Mouse (Mus musculus): Measurements from ENCODE around the gene Gm49387. TPM values are rescaled to one million over a fixed set of nuclear protein-coding genes. Genes with fewer than 3 reads are reported as not detected.

The Gm49387 gene
- not detected in 2 replicates for polyA plus RNA-seq (2011; ENCODE audit: insufficient read depth, insufficient read length, low read depth, missing spikeins)

DNA sequence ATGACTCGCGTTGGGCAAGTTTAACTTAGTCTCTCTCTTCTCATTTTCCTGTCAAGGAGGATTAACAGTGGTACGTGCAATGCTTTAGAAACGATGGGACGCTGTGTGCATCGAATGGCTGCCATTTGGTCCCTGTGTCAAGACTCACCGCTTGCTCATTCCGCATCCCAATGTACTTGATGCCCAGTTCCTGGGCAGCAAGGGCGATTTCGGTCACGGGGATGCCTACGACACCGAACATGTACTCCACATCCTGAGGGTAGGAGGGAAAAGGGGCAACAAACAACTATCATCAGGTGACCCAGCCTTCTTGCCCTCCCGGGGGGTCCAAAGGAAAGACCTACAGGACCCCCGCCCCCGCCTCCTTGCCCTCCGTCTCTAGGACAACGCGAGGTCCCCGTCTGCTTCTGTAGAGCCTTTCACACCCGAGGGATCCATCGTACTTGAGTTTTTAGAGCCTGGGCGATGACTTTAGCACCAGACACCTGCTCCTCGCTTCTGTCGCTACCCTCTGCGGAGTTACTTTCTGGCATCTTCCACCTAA, at the start of gene Gm49387:
TSS of gene Gm49387 (minus strand) at position 533 of the 544 bp plus-strand sequence.
- H3K27ac ChIP-seq (ENCODE audit: insufficient read depth, low read length) = peak within 1 kb of the TSS; percentile 59; the same call in 1 of the 2 replicates

DNA sequence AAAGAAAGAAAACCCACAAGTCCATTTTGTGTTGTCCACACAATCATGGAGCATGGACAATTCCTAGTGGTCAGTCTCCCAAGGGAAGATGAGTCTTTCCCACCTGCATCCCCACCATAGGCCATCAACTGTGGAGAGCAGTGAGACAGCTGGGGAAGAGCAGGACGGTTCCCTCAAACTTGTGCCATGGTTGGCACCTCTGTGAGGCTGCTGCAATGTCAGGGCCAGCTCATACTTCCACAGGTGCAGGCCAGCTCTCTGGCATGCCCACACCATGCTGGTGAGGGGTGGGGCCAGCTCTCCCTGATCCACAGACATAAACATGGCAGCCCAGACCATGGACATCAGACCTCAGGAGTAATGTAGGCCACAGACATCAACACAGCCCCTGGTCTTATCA, 45.6 kb upstream of the Gm49387 start:
- no peak overlapping the region for H3K27ac ChIP-seq (ENCODE audit: insufficient read depth, low read length)
- TF ChIP-seq CTCF (IDR thresholded peaks at IDR 0.05; ENCODE audit: low read depth, low read length) = no peak
- no peak for TF ChIP-seq EP300 (IDR thresholded peaks at IDR 0.05; ENCODE audit: insufficient read depth, low read depth, low read length)
- TF ChIP-seq POLR2A (IDR thresholded peaks at IDR 0.05; ENCODE audit: insufficient read depth, low read length) = no peak
- H3K4me1 ChIP-seq (ENCODE audit: control insufficient read depth, insufficient read depth, low read length) = peaks cover 1% of the 10 kb centered on the region
- H3K27me3 ChIP-seq (ENCODE audit: control insufficient read depth, insufficient read depth, low read length, poor library complexity, severe bottlenecking) = no peaks in the 10 kb centered on the region
- no peak overlapping the region for H3K9ac ChIP-seq (ENCODE audit: low read depth, poor library complexity, severe bottlenecking)
- no peaks in the 10 kb centered on the region for H3K9me3 ChIP-seq (replicated peaks; ENCODE audit: control insufficient read depth, insufficient read depth, low read length, poor library complexity, severe bottlenecking)
- H3K36me3 ChIP-seq (ENCODE audit: control insufficient read depth, insufficient read depth, low read length, poor library complexity, severe bottlenecking) = no peaks in the 10 kb centered on the region
- no peak overlapping the region for H3K4me3 ChIP-seq (ENCODE audit: low read depth, low read length)

More for the DNA sequence above, at the start of gene Gm49387:
- H3K9me3 ChIP-seq (replicated peaks; ENCODE audit: control insufficient read depth, insufficient read depth, low read length, poor library complexity, severe bottlenecking) = no peaks in the 10 kb centered on the region
- peak within 1 kb of the TSS; percentile 84 for H3K4me3 ChIP-seq (ENCODE audit: low read depth, low read length)
- no peaks in the 10 kb centered on the region for H3K27me3 ChIP-seq (ENCODE audit: control insufficient read depth, insufficient read depth, low read length, poor library complexity, severe bottlenecking)
- H3K4me1 ChIP-seq (ENCODE audit: control insufficient read depth, insufficient read depth, low read length) = no peaks in the 10 kb centered on the region
- peak within 1 kb of the TSS; percentile 5 for H3K9ac ChIP-seq (ENCODE audit: low read depth, poor library complexity, severe bottlenecking)
- no peaks in the 10 kb centered on the region for H3K36me3 ChIP-seq (ENCODE audit: control insufficient read depth, insufficient read depth, low read length, poor library complexity, severe bottlenecking)
- TF ChIP-seq POLR2A (IDR thresholded peaks at IDR 0.05; ENCODE audit: insufficient read depth, low read length) (no peak), EP300 (IDR thresholded peaks at IDR 0.05; ENCODE audit: insufficient read depth, low read depth, low read length) (no peak), CTCF (IDR thresholded peaks at IDR 0.05; ENCODE audit: low read depth, low read length) (no peak)

DNA sequence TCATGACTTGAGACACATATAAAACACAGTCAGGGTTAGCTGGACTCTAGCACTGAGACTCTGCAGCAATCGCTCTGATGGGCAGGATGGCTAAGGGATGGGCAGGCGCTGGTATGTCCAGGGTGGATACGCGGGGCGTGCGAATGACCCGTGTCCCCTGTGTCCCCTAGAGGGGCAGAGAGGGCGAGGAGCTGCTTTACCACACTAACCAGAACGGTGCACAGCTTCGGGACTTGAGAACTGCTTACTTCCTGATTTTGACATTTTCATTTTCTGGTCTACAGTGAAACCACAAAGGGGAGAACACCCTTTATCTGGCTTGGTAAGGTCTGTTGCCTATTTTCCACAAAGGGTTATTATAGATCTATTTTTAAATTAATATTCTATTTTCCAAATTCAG, 45.0 kb upstream of the Gm49387 start:
- H3K9me3 ChIP-seq (replicated peaks; ENCODE audit: control insufficient read depth, insufficient read depth, low read length, poor library complexity, severe bottlenecking) = no peaks in the 10 kb centered on the region
- no peaks in the 10 kb centered on the region for H3K36me3 ChIP-seq (ENCODE audit: control insufficient read depth, insufficient read depth, low read length, poor library complexity, severe bottlenecking)
- H3K9ac ChIP-seq (ENCODE audit: low read depth, poor library complexity, severe bottlenecking) = no peak overlapping the region
- H3K27ac ChIP-seq (ENCODE audit: insufficient read depth, low read length) = no peak overlapping the region
- no peak overlapping the region for H3K4me3 ChIP-seq (ENCODE audit: low read depth, low read length)
- H3K27me3 ChIP-seq (ENCODE audit: control insufficient read depth, insufficient read depth, low read length, poor library complexity, severe bottlenecking) = no peaks in the 10 kb centered on the region
- H3K4me1 ChIP-seq (ENCODE audit: control insufficient read depth, insufficient read depth, low read length) = peaks cover under 1% of the 10 kb centered on the region
- TF ChIP-seq POLR2A (IDR thresholded peaks at IDR 0.05; ENCODE audit: insufficient read depth, low read length) = no peak

DNA sequence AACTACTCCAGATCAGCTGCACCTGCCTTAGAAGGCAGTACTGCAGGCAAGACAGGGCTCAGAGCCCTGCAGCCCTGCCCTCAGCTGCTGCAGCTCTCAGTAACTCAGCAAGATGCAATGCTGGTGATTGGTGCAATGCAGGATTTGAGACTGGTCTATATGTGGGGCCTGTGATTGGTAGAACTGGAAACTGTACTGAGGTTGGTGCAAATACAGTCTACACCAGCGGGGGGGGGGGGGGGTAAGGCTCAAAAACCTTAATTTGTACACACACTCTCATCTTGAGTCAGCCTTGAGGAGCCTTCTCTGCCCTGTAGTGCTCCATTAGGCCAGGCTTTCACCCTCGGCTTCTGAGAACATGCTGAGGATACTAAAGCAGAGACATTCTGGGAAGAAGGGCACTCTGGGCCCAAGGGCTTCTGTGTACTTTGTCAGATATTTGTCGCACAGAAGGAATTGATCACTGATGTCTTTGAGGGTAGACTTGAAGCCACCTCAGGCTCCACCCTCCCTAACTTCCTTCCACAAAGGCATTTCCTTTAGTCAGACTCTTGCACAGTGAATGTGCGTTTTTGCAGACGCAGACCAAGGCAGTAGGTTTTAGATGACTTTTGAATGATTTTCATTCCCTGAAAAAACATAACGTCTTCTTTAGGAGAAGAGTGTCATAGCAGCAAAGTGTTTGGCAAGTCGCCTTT, 43.8 kb upstream of the Gm49387 start:
- no peaks in the 10 kb centered on the region for H3K9me3 ChIP-seq (replicated peaks; ENCODE audit: control insufficient read depth, insufficient read depth, low read length, poor library complexity, severe bottlenecking)
- H3K36me3 ChIP-seq (ENCODE audit: control insufficient read depth, insufficient read depth, low read length, poor library complexity, severe bottlenecking) = no peaks in the 10 kb centered on the region
- no peak overlapping the region for H3K27ac ChIP-seq (ENCODE audit: insufficient read depth, low read length)
- TF ChIP-seq CTCF (IDR thresholded peaks at IDR 0.05; ENCODE audit: low read depth, low read length) (no peak), EP300 (IDR thresholded peaks at IDR 0.05; ENCODE audit: insufficient read depth, low read depth, low read length) (no peak), POLR2A (IDR thresholded peaks at IDR 0.05; ENCODE audit: insufficient read depth, low read length) (no peak)
- no peak overlapping the region for H3K9ac ChIP-seq (ENCODE audit: low read depth, poor library complexity, severe bottlenecking)
- no peaks in the 10 kb centered on the region for H3K27me3 ChIP-seq (ENCODE audit: control insufficient read depth, insufficient read depth, low read length, poor library complexity, severe bottlenecking)
- H3K4me1 ChIP-seq (ENCODE audit: control insufficient read depth, insufficient read depth, low read length) = no peaks in the 10 kb centered on the region
- no peak overlapping the region for H3K4me3 ChIP-seq (ENCODE audit: low read depth, low read length)

DNA sequence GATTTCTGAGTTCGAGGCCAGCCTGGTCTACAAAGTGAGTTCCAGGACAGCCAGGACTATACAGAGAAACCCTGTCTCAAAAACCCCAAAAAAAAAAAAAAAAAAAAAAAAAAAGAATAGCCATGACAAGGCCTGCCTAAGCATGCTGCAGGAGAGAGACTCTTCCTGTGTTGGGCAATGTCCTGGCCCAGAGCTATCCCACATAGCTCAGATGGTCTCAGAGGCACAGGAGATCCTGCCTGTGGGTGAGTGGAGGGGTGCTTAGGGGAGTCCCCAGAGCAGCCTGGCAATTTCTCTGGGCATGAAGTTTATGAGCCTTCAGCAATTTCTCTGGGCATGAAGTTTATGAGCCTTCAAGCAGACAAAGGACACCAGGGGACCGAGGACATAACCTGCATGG, 42.9 kb upstream of the Gm49387 start:
- Histone ChIP-seq H3K27me3 (ENCODE audit: control insufficient read depth, insufficient read depth, low read length, poor library complexity, severe bottlenecking) (no peaks in the 10 kb centered on the region), H3K4me1 (ENCODE audit: control insufficient read depth, insufficient read depth, low read length) (no peaks in the 10 kb centered on the region), H3K9ac (ENCODE audit: low read depth, poor library complexity, severe bottlenecking) (no peak overlapping the region), H3K9me3 (replicated peaks; ENCODE audit: control insufficient read depth, insufficient read depth, low read length, poor library complexity, severe bottlenecking) (no peaks in the 10 kb centered on the region), H3K4me3 (ENCODE audit: low read depth, low read length) (no peak overlapping the region), H3K27ac (ENCODE audit: insufficient read depth, low read length) (no peak overlapping the region), H3K36me3 (ENCODE audit: control insufficient read depth, insufficient read depth, low read length, poor library complexity, severe bottlenecking) (no peaks in the 10 kb centered on the region)
- TF ChIP-seq POLR2A (IDR thresholded peaks at IDR 0.05; ENCODE audit: insufficient read depth, low read length) (no peak), EP300 (IDR thresholded peaks at IDR 0.05; ENCODE audit: insufficient read depth, low read depth, low read length) (no peak), CTCF (IDR thresholded peaks at IDR 0.05; ENCODE audit: low read depth, low read length) (no peak)

DNA sequence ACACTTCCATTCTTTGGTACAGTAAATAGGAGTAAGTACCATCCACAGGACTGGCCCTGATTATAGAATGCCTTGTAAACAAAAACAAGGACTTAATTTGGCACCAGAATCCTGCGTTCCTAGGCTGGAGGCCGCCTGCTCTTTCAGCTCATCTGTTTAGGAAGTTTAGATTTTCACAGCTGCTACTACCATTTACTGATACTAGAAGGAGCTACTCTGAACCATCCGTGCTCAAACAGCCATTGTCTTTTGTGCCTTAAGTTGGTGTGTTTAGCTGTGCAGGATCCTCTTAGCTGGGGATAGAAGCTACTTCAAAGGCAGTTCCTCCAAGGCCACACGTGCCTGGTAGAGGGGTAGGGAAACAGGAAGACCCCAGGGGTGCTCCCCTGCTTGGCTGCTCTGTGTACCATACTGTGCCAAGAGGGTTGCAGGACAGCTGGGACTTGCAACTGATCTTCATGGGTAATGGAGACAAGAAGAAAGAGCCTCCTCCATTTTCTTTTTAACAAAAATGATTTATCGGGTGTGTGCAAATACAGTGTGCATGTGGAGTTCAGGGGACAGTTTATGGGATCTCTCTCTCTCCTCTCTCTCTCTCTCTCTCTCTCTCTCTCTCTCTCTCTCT, 41.4 kb upstream of the Gm49387 start:
- Histone ChIP-seq H3K4me1 (ENCODE audit: control insufficient read depth, insufficient read depth, low read length) (no peaks in the 10 kb centered on the region), H3K4me3 (ENCODE audit: low read depth, low read length) (no peak overlapping the region), H3K27me3 (ENCODE audit: control insufficient read depth, insufficient read depth, low read length, poor library complexity, severe bottlenecking) (no peaks in the 10 kb centered on the region), H3K27ac (ENCODE audit: insufficient read depth, low read length) (no peak overlapping the region), H3K9me3 (replicated peaks; ENCODE audit: control insufficient read depth, insufficient read depth, low read length, poor library complexity, severe bottlenecking) (no peaks in the 10 kb centered on the region), H3K9ac (ENCODE audit: low read depth, poor library complexity, severe bottlenecking) (no peak overlapping the region), H3K36me3 (ENCODE audit: control insufficient read depth, insufficient read depth, low read length, poor library complexity, severe bottlenecking) (no peaks in the 10 kb centered on the region)
- TF ChIP-seq POLR2A (IDR thresholded peaks at IDR 0.05; ENCODE audit: insufficient read depth, low read length) = no peak
- no peak for TF ChIP-seq EP300 (IDR thresholded peaks at IDR 0.05; ENCODE audit: insufficient read depth, low read depth, low read length)
- TF ChIP-seq CTCF (IDR thresholded peaks at IDR 0.05; ENCODE audit: low read depth, low read length) = no peak
